Mouse (Mus musculus) MEL (cell line): ENCODE measurements around the gene Xrn1. TPM values are rescaled to one million over a fixed set of nuclear protein-coding genes. Genes with fewer than 3 reads are reported as not detected.

Experiments
- DNase-seq: peaks from one replicate; pipeline ENCODE4 v3.0.0; 2011; ENCODE audit warnings: low read depth, low spot score
- H3K27ac ChIP-seq: 2 replicates; pipeline ENCODE4 v1.5.1; 2012; ENCODE audit warnings: low read depth, mild to moderate bottlenecking, control low read depth, low read length, moderate library complexity; ENCODE audit not compliant: control insufficient read depth
- H3K27me3 ChIP-seq, 2 experiments: fragments of 150-350 bp in 1 of 2; sonication (generic) in 1 of 2; 2 replicates each; pipeline ENCODE4 v1.6.1; 2012; ENCODE audit warnings: low read length in 2 of 2, mild to moderate bottlenecking in 2 of 2, improper control_type of control experiment in 1 of 2, moderate library complexity in 1 of 2; ENCODE audit not compliant: insufficient read depth in 2 of 2, control insufficient read depth in 1 of 2
- H3K36me3 ChIP-seq, 2 experiments: 2 replicates each; pipeline ENCODE4 v1.6.1; 2012 to 2014; ENCODE audit warnings: low read length in 2 of 2, improper control_type of control experiment in 1 of 2, inconsistent platforms in 1 of 2, mild to moderate bottlenecking in 1 of 2; ENCODE audit not compliant: insufficient read depth in 2 of 2, control insufficient read depth in 1 of 2
- H3K4me1 ChIP-seq, 2 experiments: fragments of 150-350 bp in 1 of 2; sonication (generic) in 1 of 2; 2 replicates each; pipeline ENCODE4 v1.6.1; 2012; ENCODE audit warnings: low read length in 2 of 2, improper control_type of control experiment in 1 of 2, mild to moderate bottlenecking in 1 of 2; ENCODE audit not compliant: insufficient read depth in 2 of 2, control insufficient read depth in 1 of 2
- H3K4me3 ChIP-seq, 2 experiments: fragments of 150-350 bp in 1 of 2; sonication (generic) in 1 of 2; 2 replicates each; pipeline ENCODE4 v1.5.1; 2012; ENCODE audit warnings: low read depth in 2 of 2, low read length in 2 of 2, mild to moderate bottlenecking in 2 of 2, moderate library complexity in 2 of 2, control low read depth in 1 of 2, improper control_type of control experiment in 1 of 2; ENCODE audit not compliant: control insufficient read depth in 1 of 2, insufficient read depth in 1 of 2
- H3K79me2 ChIP-seq: 2 replicates; pipeline ENCODE4 v1.6.1; 2012; ENCODE audit warnings: mild to moderate bottlenecking, low read length, moderate library complexity; ENCODE audit not compliant: control insufficient read depth, poor library complexity, insufficient read depth
- H3K9ac ChIP-seq: 2 replicates; pipeline ENCODE4 v1.6.1; 2012; ENCODE audit warnings: low read depth, mild to moderate bottlenecking, control low read depth, low read length, moderate library complexity; ENCODE audit not compliant: control insufficient read depth, poor library complexity, severe bottlenecking
- H3K9me3 ChIP-seq: fragments of 150-350 bp; sonication (generic); replicated peaks from 2 replicates; pipeline ENCODE4 v1.6.1; 2012; ENCODE audit warnings: mild to moderate bottlenecking, low read length, improper control_type of control experiment, moderate library complexity; ENCODE audit not compliant: insufficient read depth
- BHLHE40 ChIP-seq: IDR thresholded peaks from 2 replicates; pipeline ENCODE4 v1.6.1; 2012; ENCODE audit warnings: low read depth, mild to moderate bottlenecking, inconsistent platforms, low read length, improper control_type of control experiment, borderline replicate concordance
- CHD1 ChIP-seq: IDR thresholded peaks from 2 replicates; pipeline ENCODE4 v1.6.1; 2012; ENCODE audit warnings: low read depth, mild to moderate bottlenecking, inconsistent platforms, low read length, improper control_type of control experiment
- CHD2 ChIP-seq: IDR thresholded peaks from 2 replicates; pipeline ENCODE4 v1.6.1; 2011; ENCODE audit warnings: low read length, improper control_type of control experiment
- CTCF ChIP-seq, 3 experiments: IDR thresholded peaks in 2 of 3; conservative IDR thresholded peaks in 1 of 3; 2 replicates each; pipeline ENCODE4 v1.5.1; 2011 to 2012; ENCODE audit warnings: low read length in 3 of 3, low read depth in 2 of 3, mild to moderate bottlenecking in 2 of 3, improper control_type of control experiment in 1 of 3, inconsistent platforms in 1 of 3, mixed read lengths in 1 of 3, moderate library complexity in 1 of 3; ENCODE audit not compliant: control insufficient read depth in 1 of 3, insufficient read depth in 1 of 3, poor library complexity in 1 of 3, severe bottlenecking in 1 of 3
- E2F4 ChIP-seq: IDR thresholded peaks from 2 replicates; pipeline ENCODE4 v1.6.1; 2011; ENCODE audit warnings: low read depth, low read length, improper control_type of control experiment, borderline replicate concordance
- ELF1 ChIP-seq: IDR thresholded peaks from 2 replicates; pipeline ENCODE4 v1.6.1; 2014; ENCODE audit warnings: low read depth, mild to moderate bottlenecking, inconsistent platforms, low read length, improper control_type of control experiment, moderate library complexity
- EP300 ChIP-seq, 2 experiments: IDR thresholded peaks; 2 replicates each; pipeline ENCODE4 v1.6.1; 2011; ENCODE audit warnings: improper control_type of control experiment in 2 of 2, low read length in 2 of 2, low read depth in 1 of 2, mild to moderate bottlenecking in 1 of 2
- ETS1 ChIP-seq: IDR thresholded peaks from 2 replicates; pipeline ENCODE4 v1.6.1; 2012; ENCODE audit warnings: low read depth, mild to moderate bottlenecking, inconsistent platforms, low read length, improper control_type of control experiment, moderate library complexity
- GATA1 ChIP-seq: IDR thresholded peaks from 2 replicates; pipeline ENCODE4 v1.6.1; 2011; ENCODE audit warnings: low read depth, low read length, improper control_type of control experiment
- HCFC1 ChIP-seq: IDR thresholded peaks from 2 replicates; pipeline ENCODE4 v1.6.1; 2012; ENCODE audit warnings: low read depth, mild to moderate bottlenecking, inconsistent platforms, low read length, improper control_type of control experiment, moderate library complexity
- JUND ChIP-seq: IDR thresholded peaks from 2 replicates; pipeline ENCODE4 v1.6.1; 2011; ENCODE audit warnings: low read depth, mild to moderate bottlenecking, improper control_type of control experiment, low read length
- MAFK ChIP-seq: IDR thresholded peaks from 2 replicates; pipeline ENCODE4 v1.6.1; 2011; ENCODE audit warnings: low read depth, mild to moderate bottlenecking, low read length, improper control_type of control experiment, borderline replicate concordance
- MAX ChIP-seq: IDR thresholded peaks from 2 replicates; pipeline ENCODE4 v1.6.1; 2011; ENCODE audit warnings: low read length, improper control_type of control experiment
- MEF2A ChIP-seq: IDR thresholded peaks from 2 replicates; pipeline ENCODE4 v1.6.1; 2014; ENCODE audit warnings: low read depth, mild to moderate bottlenecking, inconsistent platforms, low read length, improper control_type of control experiment; ENCODE audit not compliant: poor library complexity, insufficient replicate concordance, severe bottlenecking; ENCODE audit errors: extremely low read depth
- MXI1 ChIP-seq: IDR thresholded peaks from 2 replicates; pipeline ENCODE4 v1.6.1; 2011; ENCODE audit warnings: mild to moderate bottlenecking, low read depth, low read length, improper control_type of control experiment
- MYB ChIP-seq: IDR thresholded peaks from 2 replicates; pipeline ENCODE4 v1.6.1; 2011; ENCODE audit warnings: mild to moderate bottlenecking, low read depth, low read length, improper control_type of control experiment
- POLR2A ChIP-seq, 2 experiments: IDR thresholded peaks; 2 replicates each; pipeline ENCODE4 v1.6.1; 2011 to 2012; ENCODE audit warnings: low read length in 2 of 2, mild to moderate bottlenecking in 2 of 2, control low read depth in 1 of 2, improper control_type of control experiment in 1 of 2, low read depth in 1 of 2, moderate library complexity in 1 of 2; ENCODE audit not compliant: control insufficient read depth in 1 of 2, insufficient read depth in 1 of 2, poor library complexity in 1 of 2
- POLR2AphosphoS2 ChIP-seq: IDR thresholded peaks from 2 replicates; pipeline ENCODE4 v1.6.1; 2011; ENCODE audit warnings: low read length, improper control_type of control experiment
- POLR2AphosphoS5 ChIP-seq: IDR thresholded peaks from 2 replicates; pipeline ENCODE4 v1.6.1; 2012; ENCODE audit warnings: low read depth, borderline replicate concordance, mild to moderate bottlenecking, inconsistent platforms, low read length, moderate library complexity, mixed read lengths
- RAD21 ChIP-seq: IDR thresholded peaks from 2 replicates; pipeline ENCODE4 v1.6.1; 2011; ENCODE audit warnings: mild to moderate bottlenecking, low read depth, low read length, improper control_type of control experiment
- RCOR1 ChIP-seq: IDR thresholded peaks from 2 replicates; pipeline ENCODE4 v1.6.1; 2012; ENCODE audit warnings: low read depth, mild to moderate bottlenecking, inconsistent platforms, low read length, improper control_type of control experiment
- SIN3A ChIP-seq: IDR thresholded peaks from 2 replicates; pipeline ENCODE4 v1.6.1; 2012; ENCODE audit warnings: low read length, improper control_type of control experiment, inconsistent platforms
- SMC3 ChIP-seq: IDR thresholded peaks from 2 replicates; pipeline ENCODE4 v1.6.1; 2011; ENCODE audit warnings: low read depth, low read length, improper control_type of control experiment
- TAL1 ChIP-seq: IDR thresholded peaks from 2 replicates; pipeline ENCODE4 v1.6.1; 2012; ENCODE audit warnings: mild to moderate bottlenecking, inconsistent platforms, low read length, moderate library complexity, mixed read lengths
- TCF12 ChIP-seq: IDR thresholded peaks from 2 replicates; pipeline ENCODE4 v1.6.1; 2014; ENCODE audit warnings: low read depth, mild to moderate bottlenecking, inconsistent platforms, low read length, improper control_type of control experiment, moderate library complexity
- UBTF ChIP-seq: IDR thresholded peaks from 2 replicates; pipeline ENCODE4 v1.6.1; 2012; ENCODE audit warnings: low read depth, mild to moderate bottlenecking, inconsistent platforms, low read length, improper control_type of control experiment, moderate library complexity, borderline replicate concordance; ENCODE audit not compliant: insufficient read depth
- USF1 ChIP-seq: IDR thresholded peaks from 2 replicates; pipeline ENCODE4 v1.6.1; 2014; ENCODE audit warnings: low read depth, mild to moderate bottlenecking, inconsistent platforms, low read length, improper control_type of control experiment, moderate library complexity
- USF2 ChIP-seq, 2 experiments: IDR thresholded peaks; 2 replicates each; pipeline ENCODE4 v1.6.1; 2011 to 2012; ENCODE audit warnings: improper control_type of control experiment in 2 of 2, low read length in 2 of 2, borderline replicate concordance in 1 of 2, inconsistent platforms in 1 of 2, low read depth in 1 of 2, mild to moderate bottlenecking in 1 of 2; ENCODE audit not compliant: insufficient read depth in 1 of 2
- ZC3H11A ChIP-seq: IDR thresholded peaks from 2 replicates; pipeline ENCODE4 v1.6.1; 2012; ENCODE audit warnings: low read depth, mild to moderate bottlenecking, inconsistent platforms, low read length, improper control_type of control experiment
- ZKSCAN1 ChIP-seq: IDR thresholded peaks from 2 replicates; pipeline ENCODE4 v1.6.1; 2012; ENCODE audit warnings: low read depth, mild to moderate bottlenecking, inconsistent platforms, low read length, improper control_type of control experiment, moderate library complexity
- ZMIZ1 ChIP-seq: IDR thresholded peaks from 2 replicates; pipeline ENCODE4 v1.6.1; 2012; ENCODE audit warnings: low read depth, mild to moderate bottlenecking, inconsistent platforms, low read length, improper control_type of control experiment, moderate library complexity
- ZNF384 ChIP-seq: IDR thresholded peaks from 2 replicates; pipeline ENCODE4 v1.6.1; 2012; ENCODE audit warnings: low read depth, mild to moderate bottlenecking, inconsistent platforms, low read length, improper control_type of control experiment
- polyA plus RNA-seq, 2 experiments: library from polyadenylated mRNA; stranded (reverse) in 1 of 2; unstranded in 1 of 2; fragments of >175 nt in 1 of 2; fragments of >200 nt in 1 of 2; gene quantifications; 2 replicates each; pipeline versions ENCODE4 v1.2.1 to v1.2.4; 2012; ENCODE audit warnings: low replicate concordance in 2 of 2, low read depth in 1 of 2; ENCODE audit not compliant: insufficient read length in 2 of 2, insufficient read depth in 1 of 2, missing spikeins in 1 of 2
- total RNA-seq: library from RNA; depleted of rRNA; stranded (reverse); fragments of 300-350 nt; gene quantifications from 2 replicates; pipeline ENCODE4 v1.2.3, GENCODE M21; 2012

Xrn1 gene
- total and polyA plus RNA-seq, 3 experiments = 7.6 to 8.3 TPM; not detected in 1

DNA sequence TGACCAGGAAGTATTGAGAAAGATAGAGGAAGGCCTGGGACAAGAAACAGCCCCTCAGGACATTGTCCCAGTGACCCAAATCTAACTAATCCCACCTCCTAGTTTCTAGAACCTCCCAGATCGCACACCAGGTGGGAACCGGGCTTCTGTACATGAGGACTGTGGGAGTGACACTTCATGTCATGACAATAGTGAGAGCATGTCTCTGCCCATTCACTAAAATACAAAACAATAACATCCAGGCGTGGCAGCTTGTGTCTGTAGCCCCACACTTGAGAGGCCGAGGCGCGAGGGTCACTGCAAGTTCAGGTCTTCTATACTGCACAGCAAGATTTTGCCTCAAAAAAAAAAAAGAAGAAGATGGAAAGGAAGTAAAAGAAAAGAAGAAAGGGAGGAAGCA lies 25.3 kb downstream of the Xrn1 start:
- no peak for TF ChIP-seq MAX
- TF ChIP-seq RCOR1 = no peak
- TF ChIP-seq EP300 (IDR thresholded peaks at IDR 0.05; ENCODE audit: low read depth in 1 of 2, low read length in 2 of 2) = no peak
- no peak for TF ChIP-seq ELF1
- TF ChIP-seq SMC3 = no peak
- TF ChIP-seq TCF12 = no peak
- TF ChIP-seq USF2 (IDR thresholded peaks at IDR 0.05; ENCODE audit: borderline replicate concordance in 1 of 2, insufficient read depth in 1 of 2, low read depth in 1 of 2, low read length in 2 of 2) = no peak
- no peak for TF ChIP-seq CHD1
- Histone ChIP-seq H3K79me2 (no peaks in the 10 kb centered on the region), H3K4me1 (peaks cover 0 to 6% of the 10 kb centered on the region in 2 experiments; a peak in 2 of 4 replicates), H3K4me3 (no peak overlapping the region), H3K9me3 (no peaks in the 10 kb centered on the region), H3K9ac (no peak overlapping the region), H3K36me3 (peaks cover 8 to 27% of the 10 kb centered on the region in 2 experiments), H3K27ac (no peak overlapping the region), H3K27me3 (no peaks in the 10 kb centered on the region)
- no peak for DNase-seq

DNA sequence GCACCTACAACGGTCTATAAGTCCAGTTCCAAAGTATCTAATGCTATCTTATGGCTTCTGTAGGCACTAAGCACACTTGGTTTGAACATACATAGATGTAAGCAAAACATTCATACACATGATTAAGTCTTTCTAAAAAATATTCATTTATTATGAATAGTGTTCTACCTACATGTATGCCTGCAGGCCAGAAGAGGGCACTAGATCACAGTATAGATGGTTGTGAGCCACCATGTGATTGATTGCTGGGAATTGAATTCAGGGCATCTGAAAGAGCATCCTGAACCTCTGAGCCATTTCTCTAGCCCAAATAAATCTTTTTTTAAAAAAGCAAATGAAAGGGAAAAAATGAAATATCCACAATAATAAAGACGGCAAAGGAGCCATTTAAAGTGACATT lies 37.7 kb downstream of the Xrn1 start:
- no peak overlapping the region for H3K4me3 ChIP-seq
- H3K36me3 ChIP-seq = peaks cover 0 to 14% of the 10 kb centered on the region in 2 experiments; a peak in 2 of 4 replicates
- DNase-seq = peak; percentile 58
- no peaks in the 10 kb centered on the region for H3K9me3 ChIP-seq
- H3K27me3 ChIP-seq = no peaks in the 10 kb centered on the region
- H3K27ac ChIP-seq = no peak overlapping the region
- no peaks in the 10 kb centered on the region for H3K79me2 ChIP-seq
- H3K9ac ChIP-seq = no peak overlapping the region
- no peaks in the 10 kb centered on the region for H3K4me1 ChIP-seq
- no peak for TF ChIP-seq JUND
- TF ChIP-seq UBTF = no peak
- TF ChIP-seq POLR2A (IDR thresholded peaks at IDR 0.05; ENCODE audit: control insufficient read depth in 1 of 2, insufficient read depth in 1 of 2, low read depth in 1 of 2, low read length in 2 of 2, poor library complexity in 1 of 2) = no peak
- TF ChIP-seq ETS1 = no peak
- no peak for TF ChIP-seq ZNF384
- no peak for TF ChIP-seq E2F4
- no peak for TF ChIP-seq TAL1
- TF ChIP-seq SIN3A = no peak
- TF ChIP-seq MAFK = no peak
- peak; percentile 66 for TF ChIP-seq ZC3H11A
- no peak for TF ChIP-seq CHD1
- TF ChIP-seq USF2 (IDR thresholded peaks at IDR 0.05; ENCODE audit: borderline replicate concordance in 1 of 2, insufficient read depth in 1 of 2, low read depth in 1 of 2, low read length in 2 of 2) = no peak
- TF ChIP-seq CTCF (IDR thresholded peaks at IDR 0.05 in 2 of 3, conservative IDR thresholded peaks at IDR 0.05 in 1 of 3; ENCODE audit: control insufficient read depth in 1 of 3, insufficient read depth in 1 of 3, low read depth in 2 of 3, low read length in 3 of 3, poor library complexity in 1 of 3, severe bottlenecking in 1 of 3) = peak; percentile 40 to 69 (median 49)
- TF ChIP-seq USF1 = peak; percentile 58; the same call in 1 of the 2 replicates
- no peak for TF ChIP-seq GATA1
- peak; percentile 69 for TF ChIP-seq RAD21
- TF ChIP-seq MEF2A = no peak
- no peak for TF ChIP-seq POLR2AphosphoS2
- TF ChIP-seq ZKSCAN1 = no peak
- no peak for TF ChIP-seq HCFC1
- TF ChIP-seq CHD2 = no peak
- TF ChIP-seq POLR2AphosphoS5 = no peak
- TF ChIP-seq MYB = no peak
- TF ChIP-seq ZMIZ1 = no peak
- TF ChIP-seq BHLHE40 = no peak
- no peak for TF ChIP-seq EP300 (IDR thresholded peaks at IDR 0.05; ENCODE audit: low read depth in 1 of 2, low read length in 2 of 2)
- no peak for TF ChIP-seq MXI1
- no peak for TF ChIP-seq MAX
